ENCODE assay signal across 9 mouse cellular contexts in genomic region chr9:101314036-101314435, GRCm38 (mm10).
DNase-seq lines count a peak whose midpoint lies in the region; ATAC-seq and TF ChIP-seq lines count a peak whose summit lies in the region.
"Had no signal": no experiment of that assay in that cellular context is flagged by ENCODE, and none has a peak within 500 bp of the region (broad histone marks: within the 10 kb centered on the region; RNA-seq: fewer than 3 reads in every experiment).

No protein-coding gene starts in this region.

- ATAC-seq in forebrain, embryonic 11.5 days (replicated peaks; ENCODE audit: low FRiP score), result no peak
- no peak for ATAC-seq in forebrain, embryonic 12.5 days (ENCODE audit: low FRiP score)
- no peak for ATAC-seq in embryonic facial prominence, embryonic 14.5 days (ENCODE audit: low read depth)
- ATAC-seq in stomach, postnatal 0 days (ENCODE audit: low FRiP score, low TSS enrichment), result no peak

- no peak overlapping the region for H3K9ac ChIP-seq in forebrain, embryonic 11.5 days (ENCODE audit: low read length)
- H3K9ac ChIP-seq in forebrain, embryonic 12.5 days, result no peak overlapping the region
- H3K9ac ChIP-seq in embryonic facial prominence, embryonic 14.5 days (ENCODE audit: low read depth, low read length), result no peak overlapping the region
- H3K9ac ChIP-seq in stomach, postnatal 0 days (ENCODE audit: low read length), result no peak overlapping the region
- H3K9ac ChIP-seq: limb, embryonic 15.5 days had no signal

- peak; percentile 76 for DNase-seq in forebrain, embryonic 11.5 days (ENCODE audit: low spot score)
- peak; percentile 67 for DNase-seq in 416B (ENCODE audit: low read depth)
- DNase-seq in embryonic facial prominence, embryonic 14.5 days (ENCODE audit: low spot score), result peak; percentile 83
- DNase-seq in layer of hippocampus, adult 8-10 months (ENCODE audit: low spot score in 2 of 2), result peak; percentile 28 to 49
- peak; percentile 69 for DNase-seq in lung, postnatal 36 days
- peak; percentile 60 for DNase-seq in stomach, postnatal 0 days (ENCODE audit: low spot score)

- no peak overlapping the region for H3K4me3 ChIP-seq in forebrain, embryonic 11.5 days (ENCODE audit: low read depth, low read length)
- H3K4me3 ChIP-seq in forebrain, embryonic 12.5 days (replicated peaks), result no peak overlapping the region
- no peak overlapping the region for H3K4me3 ChIP-seq in bone marrow, adult 2 months (replicated peaks; ENCODE audit: control insufficient read depth, low read depth, low read length)
- no peak overlapping the region for H3K4me3 ChIP-seq in embryonic facial prominence, embryonic 14.5 days (ENCODE audit: low read depth, low read length)
- H3K4me3 ChIP-seq in stomach, postnatal 0 days (ENCODE audit: low read depth, low read length), result no peak overlapping the region
- H3K4me3 ChIP-seq: limb, embryonic 15.5 days had no signal

- no peak for TF ChIP-seq EP300 in stomach, postnatal 0 days (optimal IDR thresholded peaks at IDR 0.05)

- no peaks in the 10 kb centered on the region for H3K4me1 ChIP-seq in forebrain, embryonic 11.5 days (replicated peaks; ENCODE audit: control insufficient read depth, insufficient read depth, low read length)
- H3K4me1 ChIP-seq in forebrain, embryonic 12.5 days, result no peaks in the 10 kb centered on the region
- H3K4me1 ChIP-seq in bone marrow, adult 2 months (ENCODE audit: control insufficient read depth, insufficient read depth, low read length), result no peaks in the 10 kb centered on the region
- no peaks in the 10 kb centered on the region for H3K4me1 ChIP-seq in embryonic facial prominence, embryonic 14.5 days (ENCODE audit: control insufficient read depth, insufficient read depth, low read length)
- H3K4me1 ChIP-seq in stomach, postnatal 0 days (replicated peaks; ENCODE audit: control insufficient read depth, insufficient read depth), result no peaks in the 10 kb centered on the region
- H3K4me1 ChIP-seq: limb, embryonic 15.5 days had no signal

- 48% methylated on average over 4 of the region's 4 CpGs for WGBS in forebrain, embryonic 11.5 days
- 50% methylated on average over 4 of the region's 4 CpGs for WGBS in forebrain, embryonic 12.5 days
- WGBS in bone marrow, adult 2 months, result 41% methylated on average over 4 of the region's 4 CpGs
- WGBS in embryonic facial prominence, embryonic 14.5 days, result 41% methylated on average over 4 of the region's 4 CpGs
- 33% methylated on average over 4 of the region's 4 CpGs for WGBS in stomach, postnatal 0 days

- TF ChIP-seq CTCF in bone marrow, adult 2 months (IDR thresholded peaks at IDR 0.05; ENCODE audit: control insufficient read depth, insufficient read depth, low read length), result peak; percentile 28; the same call in 1 of the 2 replicates
- TF ChIP-seq CTCF in stomach, postnatal 0 days (IDR thresholded peaks at IDR 0.05; ENCODE audit: low read depth), result peak; percentile 91

- H3K9me3 ChIP-seq in forebrain, embryonic 11.5 days (ENCODE audit: control insufficient read depth, low read length), result no peaks in the 10 kb centered on the region
- no peaks in the 10 kb centered on the region for H3K9me3 ChIP-seq in forebrain, embryonic 12.5 days
- H3K9me3 ChIP-seq in embryonic facial prominence, embryonic 14.5 days (ENCODE audit: control insufficient read depth, low read length), result no peaks in the 10 kb centered on the region
- no peaks in the 10 kb centered on the region for H3K9me3 ChIP-seq in stomach, postnatal 0 days (ENCODE audit: control insufficient read depth, low read length)
- H3K9me3 ChIP-seq: limb, embryonic 15.5 days had no signal

- no peak overlapping the region for H3K27ac ChIP-seq in forebrain, embryonic 11.5 days (ENCODE audit: low read depth, low read length)
- H3K27ac ChIP-seq in forebrain, embryonic 12.5 days, result no peak overlapping the region
- H3K27ac ChIP-seq in bone marrow, adult 2 months (ENCODE audit: control insufficient read depth, insufficient read depth, low read depth, low read length, poor library complexity), result no peak overlapping the region
- H3K27ac ChIP-seq in embryonic facial prominence, embryonic 14.5 days (replicated peaks; ENCODE audit: low read depth, low read length), result no peak overlapping the region
- no peak overlapping the region for H3K27ac ChIP-seq in stomach, postnatal 0 days (replicated peaks)
- H3K27ac ChIP-seq: limb, embryonic 15.5 days had no signal

- no peaks in the 10 kb centered on the region for H3K27me3 ChIP-seq in forebrain, embryonic 11.5 days (ENCODE audit: control insufficient read depth, insufficient read depth, low read length)
- 0 out of 2 replicates have a peak, but pooled peaks cover 7% of the 10 kb centered on the region for H3K27me3 ChIP-seq in forebrain, embryonic 12.5 days
- no peaks in the 10 kb centered on the region for H3K27me3 ChIP-seq in embryonic facial prominence, embryonic 14.5 days (replicated peaks; ENCODE audit: control insufficient read depth, insufficient read depth, low read length)
- no peaks in the 10 kb centered on the region for H3K27me3 ChIP-seq in stomach, postnatal 0 days (ENCODE audit: control insufficient read depth, insufficient read depth, low read length)

- no peak for TF ChIP-seq POLR2A in bone marrow, adult 2 months (IDR thresholded peaks at IDR 0.05; ENCODE audit: borderline replicate concordance, control insufficient read depth, low read depth, low read length)

- H3K4me2 ChIP-seq in forebrain, embryonic 11.5 days (ENCODE audit: low read depth, low read length, severe bottlenecking), result no peak overlapping the region
- no peak overlapping the region for H3K4me2 ChIP-seq in forebrain, embryonic 12.5 days
- H3K4me2 ChIP-seq in embryonic facial prominence, embryonic 14.5 days (ENCODE audit: low read depth, low read length), result no peak overlapping the region
- H3K4me2 ChIP-seq in stomach, postnatal 0 days (replicated peaks; ENCODE audit: low read depth), result no peak overlapping the region
- H3K4me2 ChIP-seq: limb, embryonic 15.5 days had no signal

- no peaks in the 10 kb centered on the region for H3K36me3 ChIP-seq in forebrain, embryonic 11.5 days (ENCODE audit: control insufficient read depth, insufficient read depth, low read length)
- H3K36me3 ChIP-seq in forebrain, embryonic 12.5 days (replicated peaks), result no peaks in the 10 kb centered on the region
- H3K36me3 ChIP-seq in embryonic facial prominence, embryonic 14.5 days (ENCODE audit: control insufficient read depth, insufficient read depth, low read length), result no peaks in the 10 kb centered on the region
- H3K36me3 ChIP-seq in stomach, postnatal 0 days (ENCODE audit: control insufficient read depth, insufficient read depth, low read length), result no peaks in the 10 kb centered on the region
- H3K36me3 ChIP-seq: limb, embryonic 15.5 days had no signal
